Mouse (Mus musculus): Measurements from ENCODE around the gene Greb1. TPM values are rescaled to one million over a fixed set of nuclear protein-coding genes. Genes with fewer than 3 reads are reported as not detected.

The Greb1 gene
- polyA plus RNA-seq, 1 experiment from 2014 or later, result 0.24 TPM

DNA sequence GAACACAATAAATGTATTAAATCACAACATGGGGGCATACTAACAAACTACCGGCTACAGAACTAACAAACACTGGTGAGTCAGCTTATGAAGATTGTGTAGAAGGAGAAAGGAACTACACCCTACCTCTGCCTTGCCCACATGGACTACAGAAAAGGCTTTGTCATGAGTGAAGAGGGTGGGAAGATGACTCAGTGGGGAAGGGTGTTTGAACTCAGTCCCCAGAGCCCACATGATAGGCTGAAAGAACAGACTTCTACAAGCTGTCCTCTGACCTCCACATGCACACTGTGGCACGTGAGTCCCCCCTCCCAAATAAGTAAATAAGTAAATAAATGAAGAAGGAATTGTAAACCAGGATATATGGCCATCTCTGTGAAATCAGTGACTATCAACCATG lies 21.5 kb downstream of the Greb1 start:
- H3K27me3 ChIP-seq (ENCODE audit: control insufficient read depth, insufficient read depth, low read length), result no peaks in the 10 kb centered on the region
- no peak overlapping the region for H3K27ac ChIP-seq (replicated peaks)
- WGBS, result 47% methylated on average over 2 of the region's 2 CpGs
- no peak overlapping the region for H3K9ac ChIP-seq (ENCODE audit: low read length)
- H3K4me2 ChIP-seq (replicated peaks; ENCODE audit: low read depth), result no peak overlapping the region
- 0 out of 2 replicates have a peak, but pooled peaks have one; percentile 63 for ATAC-seq (ENCODE audit: low FRiP score, low TSS enrichment)
- H3K4me1 ChIP-seq (replicated peaks; ENCODE audit: control insufficient read depth, insufficient read depth), result no peaks in the 10 kb centered on the region
- DNase-seq (ENCODE audit: low spot score), result no peak
- no peak overlapping the region for H3K4me3 ChIP-seq (ENCODE audit: low read depth, low read length)
- no peaks in the 10 kb centered on the region for H3K36me3 ChIP-seq (ENCODE audit: control insufficient read depth, insufficient read depth, low read length)
- TF ChIP-seq EP300 (optimal IDR thresholded peaks at IDR 0.05), result no peak
- TF ChIP-seq CTCF (IDR thresholded peaks at IDR 0.05; ENCODE audit: low read depth), result no peak
- no peaks in the 10 kb centered on the region for H3K9me3 ChIP-seq (ENCODE audit: control insufficient read depth, low read length)

DNA sequence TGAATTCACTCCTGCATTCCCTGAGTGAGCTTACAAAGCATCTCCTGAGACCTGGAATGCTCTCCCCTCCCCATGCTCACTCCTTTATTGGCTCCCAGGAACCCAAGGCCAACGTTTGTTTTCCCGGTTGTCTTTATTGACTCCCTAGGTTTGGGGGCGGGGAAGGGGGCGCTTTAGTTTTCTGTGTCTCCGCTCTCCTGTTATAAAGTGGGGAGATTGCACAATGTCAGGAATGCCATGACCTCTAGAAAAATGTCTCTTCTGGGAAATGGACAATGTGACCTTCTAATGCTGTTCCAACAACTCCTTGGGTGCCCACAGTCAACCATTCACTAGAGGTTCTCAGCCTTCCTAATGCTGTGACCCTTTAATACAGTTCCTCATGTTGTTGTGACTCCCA lies 22.2 kb downstream of the Greb1 start:
- Histone ChIP-seq H3K9me3 (ENCODE audit: control insufficient read depth, low read length) (no peaks in the 10 kb centered on the region), H3K9ac (ENCODE audit: low read length) (no peak overlapping the region), H3K27ac (replicated peaks) (no peak overlapping the region), H3K4me1 (replicated peaks; ENCODE audit: control insufficient read depth, insufficient read depth) (no peaks in the 10 kb centered on the region), H3K27me3 (ENCODE audit: control insufficient read depth, insufficient read depth, low read length) (no peaks in the 10 kb centered on the region), H3K36me3 (ENCODE audit: control insufficient read depth, insufficient read depth, low read length) (no peaks in the 10 kb centered on the region), H3K4me3 (ENCODE audit: low read depth, low read length) (no peak overlapping the region), H3K4me2 (replicated peaks; ENCODE audit: low read depth) (no peak overlapping the region)
- ATAC-seq (ENCODE audit: low FRiP score, low TSS enrichment), result no peak
- TF ChIP-seq EP300 (optimal IDR thresholded peaks at IDR 0.05), result no peak
- TF ChIP-seq CTCF (IDR thresholded peaks at IDR 0.05; ENCODE audit: low read depth), result no peak
- 70% methylated on average over 5 of the region's 5 CpGs for WGBS
- no peak for DNase-seq (ENCODE audit: low spot score)

DNA sequence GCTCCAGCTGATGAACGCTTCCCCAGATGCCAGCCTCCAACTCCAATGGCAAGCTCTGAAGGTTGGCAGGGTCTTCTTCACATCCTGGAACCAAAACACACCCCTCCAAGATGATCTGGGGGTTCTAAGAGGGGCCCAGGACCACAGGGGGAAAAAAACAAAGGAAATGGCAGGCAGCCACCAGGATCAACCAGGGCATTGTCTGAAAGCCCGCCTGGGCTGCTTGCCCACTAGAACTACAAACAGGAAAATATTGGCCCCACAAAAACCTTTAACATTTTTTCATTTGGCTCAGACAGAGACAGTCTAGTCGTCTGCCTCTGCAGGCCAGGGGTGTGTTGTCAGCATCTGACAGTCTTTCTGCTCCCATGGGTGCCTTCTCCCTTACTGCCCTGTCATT lies 25.3 kb downstream of the Greb1 start:
- ATAC-seq (ENCODE audit: low FRiP score, low TSS enrichment) (no peak), DNase-seq (ENCODE audit: low spot score) (no peak)
- no peak overlapping the region for H3K9ac ChIP-seq (ENCODE audit: low read length)
- H3K36me3 ChIP-seq (ENCODE audit: control insufficient read depth, insufficient read depth, low read length), result no peaks in the 10 kb centered on the region
- no peak overlapping the region for H3K4me3 ChIP-seq (ENCODE audit: low read depth, low read length)
- H3K9me3 ChIP-seq (ENCODE audit: control insufficient read depth, low read length), result no peaks in the 10 kb centered on the region
- no peak overlapping the region for H3K27ac ChIP-seq (replicated peaks)
- WGBS, result 78% methylated on average over 3 of the region's 3 CpGs
- no peak overlapping the region for H3K4me2 ChIP-seq (replicated peaks; ENCODE audit: low read depth)
- TF ChIP-seq EP300 (optimal IDR thresholded peaks at IDR 0.05) (no peak), CTCF (IDR thresholded peaks at IDR 0.05; ENCODE audit: low read depth) (no peak)
- no peaks in the 10 kb centered on the region for H3K27me3 ChIP-seq (ENCODE audit: control insufficient read depth, insufficient read depth, low read length)
- H3K4me1 ChIP-seq (replicated peaks; ENCODE audit: control insufficient read depth, insufficient read depth), result no peaks in the 10 kb centered on the region

DNA sequence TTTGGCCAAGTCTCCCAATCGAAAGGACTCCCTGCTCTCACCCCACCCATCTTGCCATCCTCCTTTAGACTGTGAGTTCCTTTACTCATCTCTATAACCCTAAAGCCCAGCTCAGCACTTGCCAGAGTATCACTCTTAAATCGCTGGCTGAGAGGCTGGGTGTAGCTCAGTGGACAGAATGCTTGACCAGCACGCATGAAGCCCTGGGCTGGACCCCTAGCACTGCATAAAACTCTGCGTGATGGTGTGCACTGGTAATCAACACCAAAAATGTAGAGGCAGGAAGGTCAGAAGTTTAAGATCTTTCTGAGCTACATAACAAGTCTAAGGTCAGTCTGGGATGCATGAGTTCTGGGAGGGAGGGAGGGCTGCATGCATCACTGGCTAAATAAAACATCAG lies 26.1 kb downstream of the Greb1 start:
- Histone ChIP-seq H3K4me2 (replicated peaks; ENCODE audit: low read depth) (no peak overlapping the region), H3K4me1 (replicated peaks; ENCODE audit: control insufficient read depth, insufficient read depth) (no peaks in the 10 kb centered on the region), H3K27me3 (ENCODE audit: control insufficient read depth, insufficient read depth, low read length) (no peaks in the 10 kb centered on the region), H3K27ac (replicated peaks) (no peak overlapping the region), H3K9ac (ENCODE audit: low read length) (no peak overlapping the region), H3K36me3 (ENCODE audit: control insufficient read depth, insufficient read depth, low read length) (no peaks in the 10 kb centered on the region), H3K9me3 (ENCODE audit: control insufficient read depth, low read length) (no peaks in the 10 kb centered on the region), H3K4me3 (ENCODE audit: low read depth, low read length) (no peak overlapping the region)
- WGBS, result 88% methylated on average over 4 of the region's 4 CpGs
- no peak for TF ChIP-seq CTCF (IDR thresholded peaks at IDR 0.05; ENCODE audit: low read depth)
- TF ChIP-seq EP300 (optimal IDR thresholded peaks at IDR 0.05), result no peak
- DNase-seq (ENCODE audit: low spot score) (no peak), ATAC-seq (ENCODE audit: low FRiP score, low TSS enrichment) (no peak)

DNA sequence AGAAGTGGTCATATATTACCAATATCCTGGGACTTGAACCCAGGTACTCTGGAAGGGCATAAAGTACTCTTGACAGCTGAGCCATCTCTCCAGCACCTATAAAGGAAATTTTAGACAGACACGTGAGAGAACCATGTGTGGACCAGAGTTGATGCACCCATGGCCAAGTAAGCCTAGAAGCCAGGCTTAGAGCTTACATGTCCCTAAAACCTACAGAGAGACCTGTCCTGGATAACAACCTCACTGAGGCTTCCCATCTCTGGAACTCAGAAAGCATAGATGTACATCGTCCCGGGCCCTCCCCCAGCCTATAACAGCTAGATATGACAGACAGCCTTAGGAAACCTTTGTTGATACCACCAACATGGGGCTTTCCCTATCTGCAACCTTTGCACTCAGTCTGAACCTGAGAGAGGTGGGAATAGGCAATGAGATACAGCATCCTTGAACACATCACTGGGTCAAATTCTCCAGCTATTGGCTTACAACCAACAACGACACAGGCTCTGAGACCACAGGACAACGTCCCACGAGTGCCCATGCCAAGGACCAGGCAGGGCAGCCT lies 31.0 kb downstream of the Greb1 start:
- H3K4me2 ChIP-seq (replicated peaks; ENCODE audit: low read depth), result no peak overlapping the region
- WGBS, result 83% methylated on average over 6 of the region's 6 CpGs
- DNase-seq (ENCODE audit: low spot score) (no peak), ATAC-seq (ENCODE audit: low FRiP score, low TSS enrichment) (no peak)
- H3K9ac ChIP-seq (ENCODE audit: low read length), result no peak overlapping the region
- no peak overlapping the region for H3K4me3 ChIP-seq (ENCODE audit: low read depth, low read length)
- H3K27ac ChIP-seq (replicated peaks), result no peak overlapping the region
- H3K4me1 ChIP-seq (replicated peaks; ENCODE audit: control insufficient read depth, insufficient read depth), result no peaks in the 10 kb centered on the region
- no peaks in the 10 kb centered on the region for H3K36me3 ChIP-seq (ENCODE audit: control insufficient read depth, insufficient read depth, low read length)
- H3K27me3 ChIP-seq (ENCODE audit: control insufficient read depth, insufficient read depth, low read length), result no peaks in the 10 kb centered on the region
- H3K9me3 ChIP-seq (ENCODE audit: control insufficient read depth, low read length), result no peaks in the 10 kb centered on the region
- no peak for TF ChIP-seq CTCF (IDR thresholded peaks at IDR 0.05; ENCODE audit: low read depth)
- no peak for TF ChIP-seq EP300 (optimal IDR thresholded peaks at IDR 0.05)

DNA sequence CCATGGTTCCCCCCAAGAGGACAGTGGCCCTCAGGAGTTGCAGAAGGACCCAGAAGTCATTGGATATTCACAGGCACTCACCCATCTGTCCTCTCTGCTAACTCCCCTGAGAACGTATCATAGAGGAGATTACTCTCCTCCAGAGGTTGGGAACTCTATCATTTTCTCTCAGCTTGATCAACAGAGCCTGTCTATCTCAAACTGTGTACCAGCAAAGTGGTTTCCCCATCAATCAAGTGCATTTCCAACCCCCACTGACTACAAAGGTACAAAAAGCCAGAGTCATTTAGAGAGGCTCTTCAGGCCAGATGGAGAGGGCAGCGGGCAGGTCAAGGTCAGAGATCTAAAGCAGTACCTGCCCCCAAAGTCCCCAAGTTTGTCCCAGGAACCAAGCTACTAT lies 32.0 kb downstream of the Greb1 start:
- H3K9ac ChIP-seq (ENCODE audit: low read length), result no peak overlapping the region
- H3K27me3 ChIP-seq (ENCODE audit: control insufficient read depth, insufficient read depth, low read length), result no peaks in the 10 kb centered on the region
- DNase-seq (ENCODE audit: low spot score) (no peak), ATAC-seq (ENCODE audit: low FRiP score, low TSS enrichment) (no peak)
- no peak overlapping the region for H3K4me3 ChIP-seq (ENCODE audit: low read depth, low read length)
- H3K27ac ChIP-seq (replicated peaks), result no peak overlapping the region
- TF ChIP-seq EP300 (optimal IDR thresholded peaks at IDR 0.05) (no peak), CTCF (IDR thresholded peaks at IDR 0.05; ENCODE audit: low read depth) (no peak)
- WGBS, result 67% methylated on average over 2 of the region's 2 CpGs
- no peaks in the 10 kb centered on the region for H3K4me1 ChIP-seq (replicated peaks; ENCODE audit: control insufficient read depth, insufficient read depth)
- H3K9me3 ChIP-seq (ENCODE audit: control insufficient read depth, low read length), result no peaks in the 10 kb centered on the region
- no peaks in the 10 kb centered on the region for H3K36me3 ChIP-seq (ENCODE audit: control insufficient read depth, insufficient read depth, low read length)
- no peak overlapping the region for H3K4me2 ChIP-seq (replicated peaks; ENCODE audit: low read depth)

Data from stomach, postnatal 0 days (tissue).